Mouse (Mus musculus): ENCODE measurements around the gene Alkbh6. TPM values are rescaled to one million over a fixed set of nuclear protein-coding genes. Genes with fewer than 3 reads are reported as not detected.

Gene Alkbh6
- total and polyA plus RNA-seq, 2 experiments from 2014 or later: 116 to 129 TPM

DNA sequence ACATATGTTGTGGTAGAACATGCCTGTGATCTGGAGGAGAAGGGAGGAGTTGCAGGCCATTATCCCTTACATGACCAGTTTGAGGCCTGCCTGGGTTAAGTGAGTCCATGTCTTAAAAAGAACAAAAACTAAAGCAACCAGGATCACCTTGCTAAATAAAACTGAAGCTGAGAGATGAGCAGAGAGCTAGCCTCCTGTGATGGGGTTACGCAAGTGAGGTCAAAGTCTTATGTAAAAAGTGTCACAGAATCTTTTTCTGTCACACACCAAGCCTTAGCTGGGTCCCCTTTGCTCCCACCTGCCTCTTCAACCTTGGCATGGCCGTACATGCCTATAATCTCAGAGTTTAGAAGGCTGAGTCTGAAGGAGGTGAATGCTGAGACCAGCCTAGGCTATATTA is 12.4 kb downstream of the Alkbh6 start:
- H3K9ac ChIP-seq (replicated peaks; ENCODE audit: low read length): peak overlapping the region; percentile 85; the same call in 1 of the 2 replicates
- no peaks in the 10 kb centered on the region for H3K27me3 ChIP-seq (ENCODE audit: insufficient read depth, low read length)
- H3K9me3 ChIP-seq (ENCODE audit: low read length): 0 out of 2 replicates have a peak, but pooled peaks cover 2% of the 10 kb centered on the region
- TF ChIP-seq CTCF (IDR thresholded peaks at IDR 0.05; ENCODE audit: low read depth): no peak
- peak overlapping the region; percentile 89 for H3K4me2 ChIP-seq (ENCODE audit: low read depth, low read length)
- peaks cover 7% of the 10 kb centered on the region; the same call in 1 of the 2 replicates for H3K4me1 ChIP-seq (ENCODE audit: insufficient read depth, low read length)
- H3K27ac ChIP-seq: no peak overlapping the region
- H3K36me3 ChIP-seq (ENCODE audit: insufficient read depth, low read length): no peaks in the 10 kb centered on the region
- no peak for ATAC-seq
- WGBS: 80% methylated on average over 2 of the region's 2 CpGs
- no peak for DNase-seq (ENCODE audit: low spot score)
- peak overlapping the region; percentile 76 for H3K4me3 ChIP-seq (ENCODE audit: low read length)

DNA sequence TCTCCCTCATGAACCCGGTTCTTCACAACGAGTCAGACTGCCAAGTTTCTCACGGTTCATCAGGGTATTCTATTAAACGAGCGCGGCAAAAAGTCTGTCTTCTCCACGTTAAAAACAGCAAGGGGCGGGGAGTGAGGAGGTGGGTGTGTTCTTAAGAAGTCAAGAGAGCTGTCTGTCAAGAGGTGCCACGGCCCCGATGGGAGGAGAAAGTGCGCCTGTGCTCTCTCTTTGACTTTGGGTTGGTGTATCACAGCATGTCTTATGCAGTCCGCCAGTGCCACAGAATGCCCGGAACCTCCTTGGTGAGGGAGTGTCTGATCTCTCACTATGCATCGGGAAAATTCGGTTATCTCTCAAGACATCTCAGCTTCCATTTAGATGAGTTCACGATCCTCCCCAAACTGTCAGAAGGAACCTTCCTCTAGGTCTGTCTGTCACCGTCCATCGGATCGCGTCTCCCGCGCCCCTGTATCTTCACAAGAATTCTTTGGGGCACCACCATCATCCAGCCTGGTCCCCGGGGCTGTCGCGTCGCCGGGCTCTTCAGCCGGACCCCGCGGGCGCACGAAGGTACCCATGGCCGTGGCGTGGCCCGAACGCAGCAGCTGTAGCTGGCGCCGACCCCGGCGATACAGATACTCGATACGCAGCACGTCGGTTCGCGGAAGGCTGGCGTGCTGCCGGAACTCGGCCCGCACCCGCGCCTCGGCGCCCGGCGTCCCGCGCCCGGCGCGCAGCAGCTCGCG is 13.2 kb downstream of the Alkbh6 start, which contains the start of gene E130208F15Rik:
TSS of gene E130208F15Rik (plus strand) at position 202 of the 746 bp plus-strand sequence.
- Histone ChIP-seq H3K27me3 (ENCODE audit: insufficient read depth, low read length) (no peaks in the 10 kb centered on the region), H3K9ac (replicated peaks; ENCODE audit: low read length) (peak within 1 kb of the TSS; percentile 85), H3K36me3 (ENCODE audit: insufficient read depth, low read length) (no peaks in the 10 kb centered on the region), H3K4me1 (ENCODE audit: insufficient read depth, low read length) (peaks cover 7% of the 10 kb centered on the region; the same call in 1 of the 2 replicates), H3K9me3 (ENCODE audit: low read length) (0 out of 2 replicates have a peak, but pooled peaks cover 2% of the 10 kb centered on the region), H3K27ac (peak within 1 kb of the TSS; percentile 85), H3K4me3 (ENCODE audit: low read length) (peak within 1 kb of the TSS; percentile 76), H3K4me2 (ENCODE audit: low read depth, low read length) (peak within 1 kb of the TSS; percentile 89)
- ATAC-seq (peak; percentile 68), DNase-seq (ENCODE audit: low spot score) (peak; percentile 73)
- no peak for TF ChIP-seq CTCF (IDR thresholded peaks at IDR 0.05; ENCODE audit: low read depth)
- 1% methylated on average over 61 of the region's 63 CpGs for WGBS

DNA sequence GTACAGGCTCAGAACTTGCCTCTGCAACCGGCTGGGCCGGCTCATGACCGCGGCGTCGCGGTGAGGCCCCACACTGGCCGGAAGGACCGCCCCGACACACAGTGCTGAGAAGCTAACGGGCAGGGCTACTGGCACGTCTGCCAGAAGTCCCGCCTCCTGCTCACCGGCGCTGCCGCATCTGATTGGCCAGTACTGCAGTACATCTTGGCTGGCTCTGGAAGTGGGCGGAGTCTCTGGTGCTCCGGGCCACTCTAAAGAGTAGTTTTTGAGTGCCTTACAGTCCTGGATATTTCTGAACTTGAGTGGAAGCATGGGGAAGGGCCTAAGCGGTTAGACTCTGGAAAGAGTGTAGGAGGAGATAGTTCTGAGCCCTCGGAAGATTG is 13.8 kb downstream of the Alkbh6 start:
- H3K27me3 ChIP-seq (ENCODE audit: insufficient read depth, low read length): no peaks in the 10 kb centered on the region
- WGBS: 0% methylated on average over 20 of the region's 20 CpGs

DNA sequence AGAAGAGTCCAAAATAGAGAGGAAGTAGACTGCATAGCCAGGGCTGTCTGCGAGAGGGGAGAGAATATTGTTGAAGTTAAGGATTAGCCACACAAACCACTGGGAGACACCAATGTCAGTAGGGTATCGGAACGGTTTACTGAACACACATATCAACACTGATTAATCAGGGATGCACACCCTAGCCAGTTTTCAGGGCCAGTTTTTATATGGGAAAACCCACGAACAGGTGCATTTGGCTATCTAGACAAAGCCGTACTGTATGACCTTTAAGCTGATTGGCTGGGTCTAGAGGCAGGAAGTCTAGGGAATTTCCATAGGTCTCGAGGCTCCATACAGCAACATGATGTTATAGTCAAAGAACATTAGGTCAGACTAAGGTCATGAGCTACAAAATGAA is 14.3 kb downstream of the Alkbh6 start:
- Histone ChIP-seq H3K27me3 (ENCODE audit: insufficient read depth, low read length) (no peaks in the 10 kb centered on the region), H3K4me3 (ENCODE audit: low read length) (peak overlapping the region; percentile 76), H3K27ac (peak overlapping the region; percentile 85), H3K36me3 (ENCODE audit: insufficient read depth, low read length) (no peaks in the 10 kb centered on the region), H3K4me1 (ENCODE audit: insufficient read depth, low read length) (peaks cover 7% of the 10 kb centered on the region; the same call in 1 of the 2 replicates), H3K4me2 (ENCODE audit: low read depth, low read length) (peak overlapping the region; percentile 89), H3K9me3 (ENCODE audit: low read length) (0 out of 2 replicates have a peak, but pooled peaks cover 2% of the 10 kb centered on the region), H3K9ac (replicated peaks; ENCODE audit: low read length) (peak overlapping the region; percentile 85; the same call in 1 of the 2 replicates)
- WGBS: 26% methylated on average over 6 of the region's 6 CpGs
- ATAC-seq: no peak
- TF ChIP-seq CTCF (IDR thresholded peaks at IDR 0.05; ENCODE audit: low read depth): no peak
- DNase-seq (ENCODE audit: low spot score): no peak

More for the DNA sequence above, 13.8 kb downstream of the Alkbh6 start:
- Histone ChIP-seq H3K9ac (replicated peaks; ENCODE audit: low read length) (peak overlapping the region; percentile 85), H3K4me3 (ENCODE audit: low read length) (peak overlapping the region; percentile 76), H3K36me3 (ENCODE audit: insufficient read depth, low read length) (no peaks in the 10 kb centered on the region), H3K9me3 (ENCODE audit: low read length) (0 out of 2 replicates have a peak, but pooled peaks cover 2% of the 10 kb centered on the region), H3K27ac (peak overlapping the region; percentile 85), H3K4me2 (ENCODE audit: low read depth, low read length) (peak overlapping the region; percentile 89), H3K4me1 (ENCODE audit: insufficient read depth, low read length) (peaks cover 7% of the 10 kb centered on the region; the same call in 1 of the 2 replicates)
- ATAC-seq (peak; percentile 97), DNase-seq (ENCODE audit: low spot score) (peak; percentile 98)
- no peak for TF ChIP-seq CTCF (IDR thresholded peaks at IDR 0.05; ENCODE audit: low read depth)

DNA sequence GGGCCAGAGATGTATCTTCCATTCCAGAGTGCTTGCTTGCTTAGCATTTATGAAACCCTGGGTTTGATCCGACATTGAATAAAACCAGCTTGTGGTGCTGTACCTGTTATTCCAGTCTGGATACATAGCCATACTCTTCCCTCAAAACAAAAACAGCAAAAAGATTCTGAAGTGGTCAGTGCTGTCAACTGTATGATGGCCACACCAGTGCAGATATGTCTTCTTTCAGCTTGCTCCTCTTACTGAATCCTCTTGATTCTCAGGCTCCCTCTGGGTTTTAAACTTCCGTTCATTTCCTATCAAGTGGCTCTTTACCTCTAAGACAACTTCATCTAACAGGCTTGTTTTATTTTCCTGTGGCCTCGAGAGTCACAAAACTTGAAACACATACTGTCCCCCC is 15.3 kb downstream of the Alkbh6 start, which contains the start of gene Sdhaf1:
TSS of gene Sdhaf1 (minus strand) at position 101 of the 400 bp plus-strand sequence.
- H3K27ac ChIP-seq: peak within 1 kb of the TSS; percentile 85
- peak within 1 kb of the TSS; percentile 85; the same call in 1 of the 2 replicates for H3K9ac ChIP-seq (replicated peaks; ENCODE audit: low read length)

DNA sequence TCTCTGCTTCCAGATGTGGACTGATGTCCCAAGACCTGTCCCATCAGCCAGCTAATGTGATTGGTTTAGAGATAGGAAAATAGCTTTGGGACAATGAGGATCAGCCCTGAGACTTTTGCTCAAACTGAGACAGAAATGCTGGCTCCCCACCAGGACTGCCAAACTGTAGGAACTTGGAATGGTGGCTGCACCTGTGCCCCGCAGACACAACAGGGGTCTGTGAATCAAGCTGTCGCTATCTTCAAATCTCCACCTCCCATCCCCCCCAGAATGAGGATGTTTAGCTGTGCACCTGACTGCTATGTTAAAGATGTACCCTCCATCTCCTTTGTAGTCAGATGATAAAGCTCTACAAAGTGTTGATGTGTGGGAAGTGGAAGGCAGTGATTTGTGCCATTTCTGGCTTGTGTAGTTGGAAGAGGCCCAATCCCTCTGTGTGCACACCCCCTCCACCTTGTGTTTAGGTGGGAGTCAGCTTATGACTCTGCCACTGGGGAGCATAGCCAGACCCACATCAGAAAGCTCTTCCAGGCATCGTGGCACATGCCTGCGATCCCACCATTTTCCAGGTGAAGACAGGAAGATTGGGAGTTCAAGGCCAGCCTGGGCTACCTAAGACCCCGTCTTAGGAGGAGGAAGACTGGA is 15.9 kb downstream of the Alkbh6 start:
- Histone ChIP-seq H3K4me2 (ENCODE audit: low read depth, low read length) (no peak overlapping the region), H3K4me1 (ENCODE audit: insufficient read depth, low read length) (peaks cover 7% of the 10 kb centered on the region; the same call in 1 of the 2 replicates), H3K4me3 (ENCODE audit: low read length) (no peak overlapping the region), H3K9me3 (ENCODE audit: low read length) (0 out of 2 replicates have a peak, but pooled peaks cover 2% of the 10 kb centered on the region), H3K9ac (replicated peaks; ENCODE audit: low read length) (no peak overlapping the region), H3K36me3 (ENCODE audit: insufficient read depth, low read length) (no peaks in the 10 kb centered on the region), H3K27me3 (ENCODE audit: insufficient read depth, low read length) (no peaks in the 10 kb centered on the region), H3K27ac (no peak overlapping the region)
- no peak for TF ChIP-seq CTCF (IDR thresholded peaks at IDR 0.05; ENCODE audit: low read depth)
- 79% methylated on average over 5 of the region's 5 CpGs for WGBS
- ATAC-seq (no peak), DNase-seq (ENCODE audit: low spot score) (no peak)

More for the DNA sequence above, 15.3 kb downstream of the Alkbh6 start, which contains the start of gene Sdhaf1:
- 82% methylated on average over 3 of the region's 3 CpGs for WGBS
- DNase-seq (ENCODE audit: low spot score): no peak
- Histone ChIP-seq H3K36me3 (ENCODE audit: insufficient read depth, low read length) (no peaks in the 10 kb centered on the region), H3K27me3 (ENCODE audit: insufficient read depth, low read length) (no peaks in the 10 kb centered on the region), H3K9me3 (ENCODE audit: low read length) (0 out of 2 replicates have a peak, but pooled peaks cover 2% of the 10 kb centered on the region), H3K4me2 (ENCODE audit: low read depth, low read length) (peak within 1 kb of the TSS; percentile 89), H3K4me3 (ENCODE audit: low read length) (peak within 1 kb of the TSS; percentile 76), H3K4me1 (ENCODE audit: insufficient read depth, low read length) (peaks cover 7% of the 10 kb centered on the region; the same call in 1 of the 2 replicates)
- no peak for ATAC-seq
- TF ChIP-seq CTCF (IDR thresholded peaks at IDR 0.05; ENCODE audit: low read depth): no peak

All from hindbrain, postnatal 0 days (tissue).